Mouse (Mus musculus): ENCODE data around the gene Sdr42e1. TPM values are rescaled to one million over a fixed set of nuclear protein-coding genes. Genes with fewer than 3 reads are reported as not detected.

The Sdr42e1 gene
- polyA plus RNA-seq, 1 experiment from 2014 or later: 4.2 TPM

- DNase-seq (ENCODE audit: low spot score) (no peak), ATAC-seq (replicated peaks; ENCODE audit: low FRiP score, low TSS enrichment, low read depth) (peak; percentile 51)
- WGBS: 70% methylated on average over 8 of the region's 8 CpGs
- Histone ChIP-seq H3K36me3 (ENCODE audit: control insufficient read depth, insufficient read depth, low read length) (no peaks in the 10 kb centered on the region), H3K27me3 (replicated peaks; ENCODE audit: control insufficient read depth, insufficient read depth, low read length) (no peaks in the 10 kb centered on the region), H3K4me1 (replicated peaks; ENCODE audit: control insufficient read depth, insufficient read depth, low read length) (no peaks in the 10 kb centered on the region), H3K4me3 (ENCODE audit: low read depth, low read length) (no peak overlapping the region), H3K9me3 (ENCODE audit: control insufficient read depth, low read length) (no peaks in the 10 kb centered on the region), H3K9ac (ENCODE audit: low read length) (no peak overlapping the region), H3K4me2 (ENCODE audit: low read length) (no peak overlapping the region), H3K27ac (ENCODE audit: low read depth) (no peak overlapping the region)
Observed at GRCm38 (mm10) chr8:117700699-117701098, 27.2 kb upstream of the Sdr42e1 start.

GRCm38 (mm10) chr8:117697248-117697647 lies 23.8 kb upstream of the Sdr42e1 start:
- 52% methylated on average over 5 of the region's 5 CpGs for WGBS
- no peak for DNase-seq (ENCODE audit: low spot score)

GRCm38 (mm10) chr8:117695636-117696035 lies 22.1 kb upstream of the Sdr42e1 start:
- Histone ChIP-seq H3K4me2 (ENCODE audit: low read length) (no peak overlapping the region), H3K9me3 (ENCODE audit: control insufficient read depth, low read length) (no peaks in the 10 kb centered on the region), H3K4me1 (replicated peaks; ENCODE audit: control insufficient read depth, insufficient read depth, low read length) (no peaks in the 10 kb centered on the region), H3K27me3 (replicated peaks; ENCODE audit: control insufficient read depth, insufficient read depth, low read length) (no peaks in the 10 kb centered on the region), H3K9ac (ENCODE audit: low read length) (no peak overlapping the region), H3K27ac (ENCODE audit: low read depth) (no peak overlapping the region), H3K36me3 (ENCODE audit: control insufficient read depth, insufficient read depth, low read length) (no peaks in the 10 kb centered on the region), H3K4me3 (ENCODE audit: low read depth, low read length) (no peak overlapping the region)
- ATAC-seq (replicated peaks; ENCODE audit: low FRiP score, low TSS enrichment, low read depth) (no peak), DNase-seq (ENCODE audit: low spot score) (no peak)
- 86% methylated on average over 1 of the region's 1 CpGs for WGBS

More at GRCm38 (mm10) chr8:117697248-117697647, 23.8 kb upstream of the Sdr42e1 start:
- Histone ChIP-seq H3K4me3 (ENCODE audit: low read depth, low read length) (no peak overlapping the region), H3K27me3 (replicated peaks; ENCODE audit: control insufficient read depth, insufficient read depth, low read length) (no peaks in the 10 kb centered on the region), H3K4me1 (replicated peaks; ENCODE audit: control insufficient read depth, insufficient read depth, low read length) (no peaks in the 10 kb centered on the region), H3K27ac (ENCODE audit: low read depth) (no peak overlapping the region), H3K9me3 (ENCODE audit: control insufficient read depth, low read length) (no peaks in the 10 kb centered on the region), H3K36me3 (ENCODE audit: control insufficient read depth, insufficient read depth, low read length) (no peaks in the 10 kb centered on the region), H3K9ac (ENCODE audit: low read length) (no peak overlapping the region), H3K4me2 (ENCODE audit: low read length) (no peak overlapping the region)
- no peak for ATAC-seq (replicated peaks; ENCODE audit: low FRiP score, low TSS enrichment, low read depth)

GRCm38 (mm10) chr8:117692131-117692530 lies 18.6 kb upstream of the Sdr42e1 start:
- Histone ChIP-seq H3K9ac (ENCODE audit: low read length) (no peak overlapping the region), H3K4me3 (ENCODE audit: low read depth, low read length) (no peak overlapping the region), H3K9me3 (ENCODE audit: control insufficient read depth, low read length) (no peaks in the 10 kb centered on the region), H3K36me3 (ENCODE audit: control insufficient read depth, insufficient read depth, low read length) (no peaks in the 10 kb centered on the region), H3K27ac (ENCODE audit: low read depth) (no peak overlapping the region), H3K4me1 (replicated peaks; ENCODE audit: control insufficient read depth, insufficient read depth, low read length) (no peaks in the 10 kb centered on the region), H3K27me3 (replicated peaks; ENCODE audit: control insufficient read depth, insufficient read depth, low read length) (no peaks in the 10 kb centered on the region), H3K4me2 (ENCODE audit: low read length) (no peak overlapping the region)
- 83% methylated on average over 4 of the region's 4 CpGs for WGBS
- no peak for ATAC-seq (replicated peaks; ENCODE audit: low FRiP score, low TSS enrichment, low read depth)
- no peak for DNase-seq (ENCODE audit: low spot score)

- Histone ChIP-seq H3K4me3 (ENCODE audit: low read depth, low read length) (no peak overlapping the region), H3K27ac (ENCODE audit: low read depth) (no peak overlapping the region), H3K4me1 (replicated peaks; ENCODE audit: control insufficient read depth, insufficient read depth, low read length) (no peaks in the 10 kb centered on the region; the same call in none of the 2 replicates), H3K36me3 (ENCODE audit: control insufficient read depth, insufficient read depth, low read length) (no peaks in the 10 kb centered on the region), H3K27me3 (replicated peaks; ENCODE audit: control insufficient read depth, insufficient read depth, low read length) (no peaks in the 10 kb centered on the region), H3K9me3 (ENCODE audit: control insufficient read depth, low read length) (no peaks in the 10 kb centered on the region), H3K9ac (ENCODE audit: low read length) (no peak overlapping the region), H3K4me2 (ENCODE audit: low read length) (no peak overlapping the region)
- ATAC-seq (replicated peaks; ENCODE audit: low FRiP score, low TSS enrichment, low read depth) (no peak), DNase-seq (ENCODE audit: low spot score) (no peak)
- 80% methylated on average over 7 of the region's 7 CpGs for WGBS
Observed at GRCm38 (mm10) chr8:117687890-117688289, 14.4 kb upstream of the Sdr42e1 start.

- no peaks in the 10 kb centered on the region for H3K27me3 ChIP-seq (replicated peaks; ENCODE audit: control insufficient read depth, insufficient read depth, low read length)
- no peak overlapping the region for H3K4me3 ChIP-seq (ENCODE audit: low read depth, low read length)
- 16% methylated on average over 11 of the region's 11 CpGs for WGBS
- H3K4me2 ChIP-seq (ENCODE audit: low read length): peak overlapping the region; percentile 21; the same call in 1 of the 2 replicates
- no peaks in the 10 kb centered on the region; the same call in none of the 2 replicates for H3K4me1 ChIP-seq (replicated peaks; ENCODE audit: control insufficient read depth, insufficient read depth, low read length)
- H3K9me3 ChIP-seq (ENCODE audit: control insufficient read depth, low read length): no peaks in the 10 kb centered on the region
- H3K9ac ChIP-seq (ENCODE audit: low read length): no peak overlapping the region
- ATAC-seq (replicated peaks; ENCODE audit: low FRiP score, low TSS enrichment, low read depth) (no peak), DNase-seq (ENCODE audit: low spot score) (no peak)
- H3K27ac ChIP-seq (ENCODE audit: low read depth): no peak overlapping the region
- H3K36me3 ChIP-seq (ENCODE audit: control insufficient read depth, insufficient read depth, low read length): no peaks in the 10 kb centered on the region
Observed at GRCm38 (mm10) chr8:117684504-117684903, 11.0 kb upstream of the Sdr42e1 start.

- no peaks in the 10 kb centered on the region for H3K36me3 ChIP-seq (ENCODE audit: control insufficient read depth, insufficient read depth, low read length)
- 0 out of 2 replicates have a peak overlapping the region, but pooled peaks have one; percentile 21 for H3K4me2 ChIP-seq (ENCODE audit: low read length)
- H3K9ac ChIP-seq (ENCODE audit: low read length): no peak overlapping the region
- H3K9me3 ChIP-seq (ENCODE audit: control insufficient read depth, low read length): no peaks in the 10 kb centered on the region
- ATAC-seq (replicated peaks; ENCODE audit: low FRiP score, low TSS enrichment, low read depth): peak; percentile 75; the same call in 1 of the 2 replicates
- DNase-seq (ENCODE audit: low spot score): peak; percentile 56
- H3K4me1 ChIP-seq (replicated peaks; ENCODE audit: control insufficient read depth, insufficient read depth, low read length): no peaks in the 10 kb centered on the region; the same call in none of the 2 replicates
- no peaks in the 10 kb centered on the region for H3K27me3 ChIP-seq (replicated peaks; ENCODE audit: control insufficient read depth, insufficient read depth, low read length)
- 53% methylated on average over 10 of the region's 10 CpGs for WGBS
- H3K4me3 ChIP-seq (ENCODE audit: low read depth, low read length): no peak overlapping the region
- no peak overlapping the region for H3K27ac ChIP-seq (ENCODE audit: low read depth)
Observed at GRCm38 (mm10) chr8:117683925-117684472, 10.5 kb upstream of the Sdr42e1 start.

- H3K27ac ChIP-seq (ENCODE audit: low read depth): no peak overlapping the region
- WGBS: 84% methylated on average over 4 of the region's 4 CpGs
- H3K27me3 ChIP-seq (replicated peaks; ENCODE audit: control insufficient read depth, insufficient read depth, low read length): no peaks in the 10 kb centered on the region
- H3K4me3 ChIP-seq (ENCODE audit: low read depth, low read length): no peak overlapping the region
- no peaks in the 10 kb centered on the region for H3K36me3 ChIP-seq (ENCODE audit: control insufficient read depth, insufficient read depth, low read length)
- ATAC-seq (replicated peaks; ENCODE audit: low FRiP score, low TSS enrichment, low read depth) (no peak), DNase-seq (ENCODE audit: low spot score) (no peak)
- H3K9me3 ChIP-seq (ENCODE audit: control insufficient read depth, low read length): no peaks in the 10 kb centered on the region
- H3K9ac ChIP-seq (ENCODE audit: low read length): no peak overlapping the region
- no peak overlapping the region for H3K4me2 ChIP-seq (ENCODE audit: low read length)
- peaks cover 3% of the 10 kb centered on the region; the same call in 1 of the 2 replicates for H3K4me1 ChIP-seq (replicated peaks; ENCODE audit: control insufficient read depth, insufficient read depth, low read length)
Observed at GRCm38 (mm10) chr8:117678650-117679049, 5.2 kb upstream of the Sdr42e1 start.

GRCm38 (mm10) chr8:117677011-117677410 lies 3.5 kb upstream of the Sdr42e1 start:
- 47% methylated on average over 8 of the region's 8 CpGs for WGBS
- H3K4me3 ChIP-seq (ENCODE audit: low read depth, low read length): no peak overlapping the region
- no peak for DNase-seq (ENCODE audit: low spot score)
- no peak for ATAC-seq (replicated peaks; ENCODE audit: low FRiP score, low TSS enrichment, low read depth)
- no peaks in the 10 kb centered on the region for H3K9me3 ChIP-seq (ENCODE audit: control insufficient read depth, low read length)
- H3K4me1 ChIP-seq (replicated peaks; ENCODE audit: control insufficient read depth, insufficient read depth, low read length): 0 out of 2 replicates have a peak, but pooled peaks cover 3% of the 10 kb centered on the region
- H3K27me3 ChIP-seq (replicated peaks; ENCODE audit: control insufficient read depth, insufficient read depth, low read length): no peaks in the 10 kb centered on the region
- H3K27ac ChIP-seq (ENCODE audit: low read depth): no peak overlapping the region
- H3K4me2 ChIP-seq (ENCODE audit: low read length): no peak overlapping the region
- H3K9ac ChIP-seq (ENCODE audit: low read length): no peak overlapping the region
- no peaks in the 10 kb centered on the region for H3K36me3 ChIP-seq (ENCODE audit: control insufficient read depth, insufficient read depth, low read length)
